Mouse (Mus musculus): ENCODE results near the gene Bbip1. TPM values are rescaled to one million over a fixed set of nuclear protein-coding genes. Genes with fewer than 3 reads are reported as not detected.
A peak's percentile ranks its signal among the peaks of the same experiment; 100 is the strongest.
"Not testable (repeated sequence)": the region's sequence is repeated elsewhere in the genome, so short reads cannot be mapped to it uniquely, and the experiment has no call there.

The Bbip1 gene
- polyA plus RNA-seq, 1 experiment = 1.6 TPM

- H3K36me3 ChIP-seq (ENCODE audit: control insufficient read depth, insufficient read depth, low read length) = peaks cover 54% of the 10 kb centered on the region
- 98% methylated on average over 1 of the region's 1 CpGs for WGBS
Observed at GRCm38 (mm10) chr19:53926705-53927104, 17.7 kb downstream of the Bbip1 start.

GRCm38 (mm10) chr19:53925338-53925751, 19.1 kb downstream of the Bbip1 start:
- 82% methylated on average over 2 of the region's 2 CpGs for WGBS
- Histone ChIP-seq H3K4me1 (ENCODE audit: control insufficient read depth, insufficient read depth, insufficient read length, low read length) (no peaks in the 10 kb centered on the region), H3K36me3 (ENCODE audit: control insufficient read depth, insufficient read depth, low read length) (peaks cover 53% of the 10 kb centered on the region), H3K27me3 (ENCODE audit: control insufficient read depth, insufficient read depth, low read length) (no peaks in the 10 kb centered on the region), H3K27ac (ENCODE audit: insufficient read depth, low read depth, low read length) (no peak overlapping the region), H3K4me3 (ENCODE audit: low read depth, low read length) (no peak overlapping the region)
- TF ChIP-seq POLR2A (IDR thresholded peaks at IDR 0.05; ENCODE audit: low read depth, low read length) (no peak), CTCF (IDR thresholded peaks at IDR 0.05; ENCODE audit: extremely low read depth, insufficient read length, insufficient replicate concordance, low read depth, low read length) (no peak)

More at GRCm38 (mm10) chr19:53926705-53927104, 17.7 kb downstream of the Bbip1 start:
- Histone ChIP-seq H3K27me3 (ENCODE audit: control insufficient read depth, insufficient read depth, low read length) (no peaks in the 10 kb centered on the region), H3K4me1 (ENCODE audit: control insufficient read depth, insufficient read depth, insufficient read length, low read length) (no peaks in the 10 kb centered on the region), H3K4me3 (ENCODE audit: low read depth, low read length) (no peak overlapping the region), H3K27ac (ENCODE audit: insufficient read depth, low read depth, low read length) (no peak overlapping the region)
- TF ChIP-seq CTCF (IDR thresholded peaks at IDR 0.05; ENCODE audit: extremely low read depth, insufficient read length, insufficient replicate concordance, low read depth, low read length) = no peak
- TF ChIP-seq POLR2A (IDR thresholded peaks at IDR 0.05; ENCODE audit: low read depth, low read length) = no peak

DNA sequence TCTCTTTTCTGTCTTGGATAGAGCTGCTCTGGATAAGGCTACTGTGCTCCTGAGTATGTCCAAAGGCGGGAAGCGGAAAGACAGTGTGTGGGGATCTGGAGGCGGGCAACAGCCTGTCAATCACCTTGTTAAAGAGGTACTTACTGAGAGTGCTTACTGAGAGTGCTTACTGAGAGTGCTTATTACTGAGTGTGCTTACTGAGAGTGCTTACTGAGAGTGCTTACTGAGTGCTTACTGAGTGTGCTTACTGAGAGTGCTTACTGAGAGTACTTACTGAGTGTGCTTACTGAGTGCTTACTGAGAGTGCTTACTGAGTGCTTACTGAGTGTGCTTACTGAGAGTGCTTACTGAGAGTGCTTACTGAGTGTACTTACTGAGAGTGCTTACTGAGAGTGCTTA, 22.4 kb downstream of the Bbip1 start:
- not testable (repeated sequence) for H3K27ac ChIP-seq (ENCODE audit: insufficient read depth, low read depth, low read length); H3K27me3 ChIP-seq (ENCODE audit: control insufficient read depth, insufficient read depth, low read length); H3K4me1 ChIP-seq (ENCODE audit: control insufficient read depth, insufficient read depth, insufficient read length, low read length); H3K4me3 ChIP-seq (ENCODE audit: low read depth, low read length)
- peaks cover 53% of the 10 kb centered on the region for H3K36me3 ChIP-seq (ENCODE audit: control insufficient read depth, insufficient read depth, low read length)
- WGBS = 97% methylated on average over 3 of the region's 3 CpGs

DNA sequence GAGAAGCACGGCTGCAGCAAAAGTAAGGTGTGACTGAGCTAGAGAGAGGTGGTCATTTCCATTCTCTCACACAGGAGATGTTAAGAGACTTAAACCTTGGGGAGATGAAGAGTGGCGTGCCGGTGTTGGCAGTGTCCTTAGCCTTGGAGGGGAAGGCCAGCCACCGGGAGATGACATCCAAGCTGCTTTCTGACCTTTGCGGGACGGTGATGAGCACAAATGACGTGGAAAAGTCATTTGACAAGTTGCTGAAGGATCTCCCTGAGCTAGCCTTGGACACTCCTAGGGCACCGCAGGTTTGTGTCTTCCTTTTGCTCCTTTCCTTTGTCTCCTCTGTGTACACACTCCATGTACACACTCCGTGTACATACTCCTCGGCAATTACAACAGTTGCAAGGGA, 24.9 kb downstream of the Bbip1 start:
- WGBS = 84% methylated on average over 10 of the region's 10 CpGs
- H3K4me3 ChIP-seq (ENCODE audit: low read depth, low read length) = no peak overlapping the region
- no peaks in the 10 kb centered on the region for H3K4me1 ChIP-seq (ENCODE audit: control insufficient read depth, insufficient read depth, insufficient read length, low read length)
- TF ChIP-seq CTCF (IDR thresholded peaks at IDR 0.05; ENCODE audit: extremely low read depth, insufficient read length, insufficient replicate concordance, low read depth, low read length) = no peak
- no peak for TF ChIP-seq POLR2A (IDR thresholded peaks at IDR 0.05; ENCODE audit: low read depth, low read length)
- no peaks in the 10 kb centered on the region for H3K27me3 ChIP-seq (ENCODE audit: control insufficient read depth, insufficient read depth, low read length)
- H3K27ac ChIP-seq (ENCODE audit: insufficient read depth, low read depth, low read length) = no peak overlapping the region
- peaks cover 69% of the 10 kb centered on the region for H3K36me3 ChIP-seq (ENCODE audit: control insufficient read depth, insufficient read depth, low read length)

GRCm38 (mm10) chr19:53914950-53915349, 29.5 kb downstream of the Bbip1 start:
- H3K27ac ChIP-seq (ENCODE audit: insufficient read depth, low read depth, low read length) = no peak overlapping the region
- no peaks in the 10 kb centered on the region for H3K27me3 ChIP-seq (ENCODE audit: control insufficient read depth, insufficient read depth, low read length)
- TF ChIP-seq POLR2A (IDR thresholded peaks at IDR 0.05; ENCODE audit: low read depth, low read length) (no peak), CTCF (IDR thresholded peaks at IDR 0.05; ENCODE audit: extremely low read depth, insufficient read length, insufficient replicate concordance, low read depth, low read length) (no peak)
- peaks cover 72% of the 10 kb centered on the region for H3K36me3 ChIP-seq (ENCODE audit: control insufficient read depth, insufficient read depth, low read length)
- H3K4me3 ChIP-seq (ENCODE audit: low read depth, low read length) = no peak overlapping the region
- H3K4me1 ChIP-seq (ENCODE audit: control insufficient read depth, insufficient read depth, insufficient read length, low read length) = no peaks in the 10 kb centered on the region
- 51% methylated on average over 4 of the region's 4 CpGs for WGBS

GRCm38 (mm10) chr19:53906703-53907070, 37.7 kb downstream of the Bbip1 start:
- H3K4me3 ChIP-seq (ENCODE audit: low read depth, low read length); H3K27me3 ChIP-seq (ENCODE audit: control insufficient read depth, insufficient read depth, low read length): not testable (repeated sequence)
- Histone ChIP-seq H3K27ac (ENCODE audit: insufficient read depth, low read depth, low read length) (peak overlapping the region; percentile 61), H3K36me3 (ENCODE audit: control insufficient read depth, insufficient read depth, low read length) (peaks cover 18% of the 10 kb centered on the region), H3K4me1 (ENCODE audit: control insufficient read depth, insufficient read depth, insufficient read length, low read length) (peaks cover 16% of the 10 kb centered on the region)

- H3K36me3 ChIP-seq (ENCODE audit: control insufficient read depth, insufficient read depth, low read length) = peaks cover 14% of the 10 kb centered on the region
- TF ChIP-seq POLR2A (IDR thresholded peaks at IDR 0.05; ENCODE audit: low read depth, low read length) = no peak
- no peak for TF ChIP-seq CTCF (IDR thresholded peaks at IDR 0.05; ENCODE audit: extremely low read depth, insufficient read length, insufficient replicate concordance, low read depth, low read length)
- H3K4me3 ChIP-seq (ENCODE audit: low read depth, low read length) = peak overlapping the region; percentile 40; the same call in 1 of the 2 replicates
- H3K27me3 ChIP-seq (ENCODE audit: control insufficient read depth, insufficient read depth, low read length) = no peaks in the 10 kb centered on the region
- 4% methylated on average over 6 of the region's 6 CpGs for WGBS
- peak overlapping the region; percentile 61 for H3K27ac ChIP-seq (ENCODE audit: insufficient read depth, low read depth, low read length)
- peaks cover 16% of the 10 kb centered on the region for H3K4me1 ChIP-seq (ENCODE audit: control insufficient read depth, insufficient read depth, insufficient read length, low read length)
Observed at GRCm38 (mm10) chr19:53906033-53906702, 38.3 kb downstream of the Bbip1 start.
